Mouse (Mus musculus) left cerebral cortex, postnatal 14 days (tissue): ENCODE measurements around the gene Thoc7. TPM values are rescaled to one million over a fixed set of nuclear protein-coding genes. Genes with fewer than 3 reads are reported as not detected.
A peak's percentile ranks its signal among the peaks of the same experiment; 100 is the strongest.

ENCODE experiments used
- DNase-seq, 2 experiments: peaks; one replicate each; pipeline ENCODE4 v3.0.0; 2021 to 2022; ENCODE audit warnings: low spot score in 2 of 2, mixed read lengths in 1 of 2
- intact Hi-C: fragments of 180-260 bp; cut with DNase I; formaldehyde crosslinking; loops from one replicate; pipeline ENCODE4 v1.15.1; 2025
- total RNA-seq, 2 experiments: library from RNA; stranded (reverse); gene quantifications; 2 replicates each; pipeline ENCODE4 v1.2.3; 2021

Thoc7 gene
- total RNA-seq, 2 experiments from 2014 or later = 97.1 to 102 TPM

DNA sequence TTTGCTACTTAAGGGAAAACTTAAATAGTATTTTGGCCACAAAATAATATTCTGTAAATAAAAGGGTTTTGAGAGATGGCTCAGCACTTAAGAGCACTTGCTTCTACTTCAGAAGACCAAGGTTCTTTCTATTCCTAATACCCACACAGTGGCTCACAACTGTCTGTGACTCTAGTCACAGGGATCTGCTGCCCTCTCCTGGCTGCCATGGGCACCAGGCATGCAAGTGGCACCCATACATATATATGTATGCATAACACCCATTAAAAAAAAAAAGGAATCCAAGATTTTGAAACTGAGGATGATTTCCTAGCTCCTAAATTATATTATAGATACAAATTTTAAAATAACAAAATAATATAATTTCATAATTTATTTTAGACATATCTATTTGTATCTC lies 11.3 kb downstream of the Thoc7 start:
- peak; percentile 31 to 52 for DNase-seq
- intact Hi-C loops = no loop called here

DNA sequence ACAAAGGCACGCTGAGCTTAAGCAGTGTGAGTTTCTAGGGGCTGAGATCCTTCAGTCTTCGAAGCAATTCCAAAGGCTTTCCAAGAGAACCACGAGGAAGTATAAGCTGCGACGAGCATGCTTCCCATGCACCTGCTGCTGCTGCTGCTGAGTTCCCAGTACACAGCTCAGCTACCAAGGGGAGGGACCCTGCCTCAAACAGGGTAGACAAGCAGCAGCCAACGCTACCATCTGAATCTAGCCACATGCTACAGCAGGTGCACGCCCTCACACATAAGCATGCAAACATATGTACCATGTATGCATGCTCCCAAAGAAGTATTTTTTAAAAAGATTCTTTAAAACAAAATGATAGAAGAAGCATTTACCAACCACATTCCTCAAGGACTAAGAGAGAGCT lies 13.3 kb downstream of the Thoc7 start:
- intact Hi-C loops = no loop called here

DNA sequence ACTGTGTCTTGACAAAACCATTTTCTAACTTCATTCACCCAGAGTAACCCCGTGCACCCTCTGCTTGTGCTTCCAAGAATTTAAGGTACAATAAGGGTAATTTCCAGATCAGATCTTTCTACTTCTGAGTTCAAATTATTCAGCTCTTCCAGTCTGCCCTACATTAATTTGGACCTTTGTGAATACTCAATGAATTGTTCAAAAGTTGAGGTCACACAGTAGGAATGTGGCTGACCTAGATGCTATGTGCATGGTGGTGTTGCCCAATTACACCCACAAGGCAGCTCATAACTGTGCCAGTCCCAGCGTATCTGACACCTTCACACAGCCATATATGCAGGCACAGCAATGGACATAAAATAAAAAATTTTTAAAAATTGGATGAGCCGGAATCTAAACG lies 17.0 kb downstream of the Thoc7 start:
- no peak for DNase-seq
- intact Hi-C loops = no loop called here

More for the DNA sequence above, 13.3 kb downstream of the Thoc7 start:
- DNase-seq = no peak

DNA sequence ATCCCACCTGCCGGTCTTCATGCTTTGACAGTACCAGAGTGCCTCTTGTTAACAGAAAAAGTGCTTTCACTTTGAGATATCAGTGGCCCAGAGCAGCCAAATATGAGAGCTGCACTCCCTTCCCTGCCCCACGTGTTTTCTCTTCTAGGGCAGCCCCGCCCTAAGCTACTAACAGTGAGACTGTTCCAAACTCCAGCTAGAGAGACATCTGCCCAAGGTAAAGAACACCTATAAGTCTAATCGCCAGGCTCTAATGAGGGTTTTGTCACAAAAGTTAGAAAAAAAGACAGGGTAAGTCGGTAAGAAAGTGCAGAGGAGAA lies 27.6 kb downstream of the Thoc7 start:
- no peak for DNase-seq
- intact Hi-C loops = no loop called here

DNA sequence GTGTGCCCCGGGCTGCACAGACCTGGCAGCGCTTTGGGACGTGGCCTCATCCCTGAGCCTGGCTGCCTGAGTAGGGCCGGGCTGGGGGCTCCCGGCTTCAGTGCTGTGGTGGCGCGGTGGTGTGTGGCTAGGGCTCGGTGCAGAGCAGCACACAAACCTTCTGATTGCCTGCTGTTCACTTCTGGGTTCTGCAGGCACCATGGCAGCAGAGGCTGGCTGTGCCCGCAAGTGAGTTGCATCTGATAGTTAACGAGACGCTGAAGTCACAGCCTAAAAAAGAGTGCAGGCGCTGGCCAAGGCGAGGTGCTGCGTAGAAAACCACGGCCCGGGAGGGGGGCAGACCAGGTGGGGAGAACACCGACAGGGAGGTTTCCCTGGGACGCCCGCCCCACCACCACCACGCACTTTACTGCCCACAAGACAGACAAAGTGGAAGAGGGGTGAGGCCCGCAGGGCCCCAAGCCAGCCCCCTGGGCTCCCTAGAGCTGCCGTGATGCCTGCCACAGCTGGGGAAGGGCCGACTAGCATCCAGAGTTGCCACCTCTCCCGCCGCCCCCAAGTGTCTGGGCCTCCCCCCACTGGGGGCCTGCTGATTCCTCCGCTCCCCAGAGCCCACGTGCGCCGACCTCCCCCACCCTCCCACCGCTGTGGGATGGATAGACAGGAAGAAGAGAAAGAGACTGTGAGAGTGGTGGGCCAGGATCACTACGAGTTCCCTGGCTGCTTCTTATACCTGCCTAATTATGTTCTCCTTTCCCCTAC lies 28.2 kb downstream of the Thoc7 start:
- intact Hi-C loops = no loop called here
- no peak for DNase-seq

DNA sequence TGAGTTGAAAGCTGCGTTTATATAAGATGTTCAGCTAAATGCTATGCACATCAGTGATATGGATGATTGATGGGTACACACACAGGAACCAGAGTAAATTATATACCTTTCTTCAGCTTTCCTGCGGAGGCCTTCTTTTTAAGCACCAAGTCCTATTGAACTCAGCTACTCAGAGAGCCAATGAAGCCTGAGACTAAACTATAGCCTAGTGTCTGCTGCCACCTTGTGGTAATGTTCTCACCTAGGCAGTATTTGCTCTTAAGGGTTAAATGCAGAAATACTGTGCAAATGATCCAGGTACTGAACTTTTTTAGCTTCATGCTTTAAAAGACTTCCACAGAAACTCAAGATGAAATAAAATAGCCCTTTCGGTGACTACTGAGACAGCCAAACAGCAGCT lies 44.0 kb downstream of the Thoc7 start:
- intact Hi-C loops = loop anchor here (2.0 kb wide), 1 partner anchor 561 kb away; no protein-coding TSS in a partner anchor
- peak; percentile 82 to 83 for DNase-seq

DNA sequence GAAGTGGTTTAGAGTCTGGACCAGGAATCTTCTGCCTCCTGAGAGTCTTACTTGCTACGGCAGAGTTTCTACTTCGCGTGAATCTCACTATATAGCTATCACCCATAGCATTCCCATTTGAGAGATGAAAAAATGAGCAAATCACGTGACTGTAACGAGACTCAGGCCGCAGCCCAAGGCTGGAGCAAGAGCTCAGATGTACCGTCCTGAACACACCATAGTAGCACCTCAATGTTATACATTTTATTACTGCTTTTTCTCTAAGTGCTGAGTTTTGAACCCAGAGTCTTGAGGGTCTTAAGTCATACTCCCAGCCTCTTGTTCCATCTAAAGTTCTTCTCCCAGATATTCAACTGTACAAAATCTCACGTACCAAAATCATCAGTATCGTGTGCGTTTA lies 44.4 kb downstream of the Thoc7 start:
- intact Hi-C loops = loop anchor here (2.0 kb wide), 1 partner anchor 560 kb away; no protein-coding TSS in a partner anchor
- DNase-seq = no peak

DNA sequence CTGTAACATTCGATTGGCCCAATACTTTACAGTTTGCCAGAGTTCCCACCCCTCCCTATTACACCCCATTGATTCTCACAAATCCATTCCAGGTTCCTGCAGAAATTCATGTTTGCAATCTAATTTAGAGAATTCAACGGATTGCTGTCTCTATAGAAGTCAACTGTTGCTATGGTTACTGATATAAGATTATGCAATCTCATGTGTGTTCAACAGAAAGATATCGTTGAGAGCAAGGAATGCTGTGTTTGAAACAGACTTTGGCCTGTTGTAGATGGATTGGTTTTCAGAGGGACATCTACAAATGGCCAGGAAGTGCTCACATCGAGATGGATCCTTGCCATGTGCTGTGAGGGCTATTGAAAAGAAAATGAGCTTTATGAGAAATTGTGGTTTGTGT lies 46.4 kb downstream of the Thoc7 start:
- intact Hi-C loops = no loop called here

DNA sequence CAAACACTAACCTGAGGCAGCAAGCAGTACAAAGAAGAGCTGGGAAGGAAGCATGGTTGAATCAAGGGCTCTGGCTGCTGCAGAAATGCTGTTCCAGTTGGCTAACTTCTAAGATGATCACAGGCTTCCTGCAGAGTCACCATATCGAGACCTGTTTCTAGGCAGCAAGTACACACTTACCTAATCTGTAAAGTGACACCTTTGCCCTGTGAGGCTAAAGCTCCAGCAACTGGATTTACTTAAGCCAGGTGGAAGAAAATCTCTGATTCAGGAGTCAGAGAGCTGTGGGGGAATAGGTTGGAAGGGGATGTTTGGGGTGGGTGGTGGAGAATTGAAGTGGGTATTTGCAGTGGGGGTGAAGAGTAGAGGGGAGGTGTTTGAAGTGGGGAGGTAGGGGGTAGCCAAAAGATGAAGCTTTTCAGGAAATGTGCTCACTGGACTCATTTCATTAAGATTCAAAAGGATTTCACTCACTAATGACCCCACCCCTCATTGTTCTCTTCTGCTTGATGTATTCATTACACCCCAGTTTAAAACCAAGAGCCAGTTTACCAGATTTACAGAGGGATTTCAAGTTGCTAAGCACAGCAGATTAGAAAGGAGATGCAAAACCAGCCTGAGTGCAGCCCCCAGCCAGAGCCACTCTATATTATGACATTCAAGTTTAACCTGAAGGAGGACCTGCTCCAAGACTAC lies 47.1 kb downstream of the Thoc7 start, which contains the start of gene Gm281:
Gene Gm281, minus strand, starts transcription at position 92 of the 696 bp plus-strand sequence.
- no peak for DNase-seq
- intact Hi-C loops = no loop called here

More for the DNA sequence above, 46.4 kb downstream of the Thoc7 start:
- no peak for DNase-seq

DNA sequence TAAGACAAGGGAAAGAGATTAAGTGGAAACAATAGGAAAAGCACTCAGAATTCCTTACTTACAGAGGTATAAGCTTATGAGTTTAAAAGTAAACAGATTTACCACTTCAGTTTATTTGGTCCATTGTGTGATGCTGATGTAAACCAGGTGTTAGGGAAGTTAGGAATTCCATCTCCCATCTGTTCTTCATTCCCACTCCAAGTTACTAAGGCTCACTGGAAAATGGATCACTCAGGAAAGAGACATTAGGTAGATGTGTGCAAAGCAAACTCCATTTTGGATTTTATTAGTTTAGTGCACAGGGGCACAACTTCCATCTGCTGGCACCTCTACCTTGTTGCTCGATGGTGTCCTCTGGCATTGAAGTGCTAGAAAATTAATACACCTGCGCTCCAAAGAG lies 51.5 kb downstream of the Thoc7 start:
- DNase-seq = no peak
- intact Hi-C loops = no loop called here

DNA sequence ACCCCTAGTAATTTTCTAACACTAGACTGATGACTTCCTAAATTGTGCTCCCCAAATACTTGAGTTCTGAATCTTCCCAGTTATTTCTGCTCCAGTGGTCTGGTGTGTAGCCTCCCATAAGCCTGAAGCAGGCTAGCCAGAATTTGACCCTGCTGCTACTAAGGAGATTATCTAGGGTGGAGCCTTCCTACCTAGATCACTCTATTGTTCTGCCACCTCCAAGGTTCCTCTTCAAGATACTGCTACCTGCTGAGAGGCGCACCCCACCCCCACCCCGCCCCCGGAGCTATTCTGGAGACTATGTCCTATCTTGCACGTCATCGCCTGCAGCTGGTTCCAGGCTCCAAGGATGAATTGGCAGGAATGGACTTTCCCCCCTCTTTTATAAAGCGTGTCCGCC lies 54.5 kb downstream of the Thoc7 start:
- no peak for DNase-seq
- intact Hi-C loops = no loop called here

DNA sequence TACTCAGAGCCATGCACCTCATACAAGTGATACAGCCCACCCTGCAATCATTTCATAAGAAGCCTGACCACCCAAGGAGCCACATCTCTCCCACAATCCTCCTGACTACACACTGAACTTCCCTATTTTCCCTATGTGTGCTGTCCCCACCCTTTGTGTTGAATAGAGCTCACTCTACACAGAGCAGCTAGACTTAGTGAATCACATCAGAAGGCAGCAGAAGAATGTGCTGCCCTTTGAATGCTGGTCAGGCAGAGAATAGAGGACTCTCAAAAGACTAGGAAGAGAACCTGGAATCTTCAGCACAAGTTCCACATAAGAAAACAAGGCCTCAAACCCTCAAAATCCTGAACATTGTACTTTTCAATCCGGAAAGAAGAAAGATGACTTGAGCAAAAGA lies 55.2 kb downstream of the Thoc7 start:
- intact Hi-C loops = no loop called here
- DNase-seq = no peak

DNA sequence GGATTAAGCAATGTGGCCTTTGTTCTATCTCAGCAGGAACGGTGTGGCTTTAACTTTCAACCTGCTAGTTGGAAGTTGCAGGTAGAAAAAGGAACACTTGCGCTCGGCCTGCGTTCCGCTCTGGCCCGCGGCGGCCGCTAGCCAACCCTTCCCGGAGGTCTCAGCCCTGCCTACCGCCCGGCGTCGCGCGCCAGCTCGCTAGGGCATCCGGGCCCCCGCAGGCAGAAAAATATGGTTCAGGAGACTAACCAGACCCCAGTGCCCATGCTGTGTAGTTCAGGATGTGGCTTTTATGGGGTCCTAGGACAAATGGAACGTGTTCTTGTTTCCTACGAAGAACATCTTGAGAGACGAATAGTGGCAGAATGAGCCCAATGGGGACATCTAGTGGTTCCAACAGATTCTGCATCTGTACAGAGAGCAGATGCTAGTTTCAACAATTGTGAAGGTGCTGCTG lies 60.0 kb downstream of the Thoc7 start:
- intact Hi-C loops = loop anchor here (5.0 kb wide), 2 partner anchors 444 to 544 kb away; no protein-coding TSS in a partner anchor
- DNase-seq = peak; percentile 77 to 84

Other genes with a start within 250 kb of the Thoc7 start
- gene Gm281, start 47.4 kb downstream of the Thoc7 start, total RNA-seq = not detected
- 10 to 100 TPM; 20.0 to 20.3 TPM for gene Atxn7, start 412 bp downstream of the Thoc7 start, total RNA-seq
- 100 to 1,000 TPM; 108 to 110 TPM for gene Psmd6, start 159.1 kb upstream of the Thoc7 start, total RNA-seq
- gene Olfr720, start 225.0 kb upstream of the Thoc7 start, total RNA-seq = not detected